Mouse (Mus musculus): Measurements from ENCODE around the gene Lamb3.

Lamb3 gene

GRCm38 (mm10) chr1:193382435-193382834 is 174.9 kb downstream of the Lamb3 start:
- DNase-seq (ENCODE audit: inconsistent ontology term), result no peak

DNA sequence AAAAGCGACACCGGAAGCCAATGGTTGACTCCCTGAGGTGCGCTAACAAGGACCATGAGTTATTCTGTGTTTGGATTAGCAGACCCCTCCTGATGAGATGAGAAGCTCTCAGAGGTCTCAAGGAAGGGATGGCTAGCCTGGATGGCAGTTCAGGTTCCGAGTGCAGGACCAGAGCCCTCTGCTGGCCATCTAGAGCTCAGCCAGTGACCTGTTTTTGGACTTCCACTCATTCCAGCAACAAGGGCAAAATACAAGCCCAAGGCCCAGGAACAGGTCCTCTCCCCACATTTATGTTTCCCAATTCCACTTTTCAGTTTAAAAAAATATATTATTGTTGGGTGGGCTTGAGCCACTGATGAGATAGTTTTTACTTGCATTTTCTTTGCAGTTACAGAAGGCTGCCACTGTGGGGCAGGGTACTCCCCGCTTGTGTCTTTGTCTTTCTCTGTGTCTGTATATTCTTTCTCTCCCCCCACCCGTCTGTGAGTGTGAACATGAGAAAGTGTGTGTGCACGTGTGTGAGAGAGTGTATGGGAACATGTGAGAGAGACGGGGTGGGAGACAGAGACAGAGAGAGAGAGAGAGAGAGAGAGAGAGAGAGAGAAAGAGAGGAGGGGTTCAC is 175.5 kb downstream of the Lamb3 start:
- no peak for DNase-seq (ENCODE audit: inconsistent ontology term)

- DNase-seq (ENCODE audit: inconsistent ontology term), result peak; percentile 78
Measured at GRCm38 (mm10) chr1:193386136-193386535, 178.6 kb downstream of the Lamb3 start.

DNA sequence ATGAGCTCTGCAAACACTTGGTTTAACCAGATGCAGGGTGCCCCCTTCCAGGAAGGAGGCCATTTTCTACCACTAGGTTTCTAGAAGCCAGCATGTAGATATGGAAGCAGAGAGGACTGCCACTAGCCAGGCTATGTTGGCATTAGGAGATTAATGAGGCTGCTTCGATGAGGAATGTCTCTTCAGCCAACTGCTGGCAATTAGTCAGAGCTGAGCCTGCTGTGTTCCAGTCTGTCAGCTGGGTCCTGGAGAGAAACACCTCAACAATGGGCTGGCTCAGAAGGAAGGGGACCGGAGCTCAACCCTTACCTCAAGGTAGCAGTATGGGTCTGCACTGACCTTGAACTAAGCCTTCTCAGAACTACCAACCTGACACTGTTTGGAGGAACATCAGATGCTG is 179.7 kb downstream of the Lamb3 start:
- peak; percentile 67 for DNase-seq (ENCODE audit: inconsistent ontology term)

DNA sequence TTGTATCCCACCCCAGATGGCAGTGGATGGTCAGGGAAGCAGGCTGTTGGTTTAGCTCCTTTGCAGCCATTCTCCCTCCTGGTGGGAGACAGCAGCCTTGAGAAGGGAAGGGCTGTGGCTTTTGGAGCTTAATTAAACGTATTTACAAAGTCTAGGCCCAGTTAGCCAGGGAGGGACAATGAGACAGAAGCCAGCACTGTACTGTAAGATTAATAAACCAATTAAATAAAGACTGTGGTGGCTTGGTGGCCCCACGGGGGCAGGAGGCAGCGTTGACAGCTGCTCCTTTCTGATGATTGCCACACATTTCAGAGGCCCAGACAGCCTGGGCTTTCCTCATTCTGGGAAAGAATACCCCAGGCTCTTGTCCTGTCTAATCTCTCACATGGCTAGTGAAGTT is 182.0 kb downstream of the Lamb3 start:
- peak; percentile 80 for DNase-seq (ENCODE audit: inconsistent ontology term)

- DNase-seq (ENCODE audit: inconsistent ontology term), result peak; percentile 61
Measured at GRCm38 (mm10) chr1:193390004-193390403, 182.5 kb downstream of the Lamb3 start.

GRCm38 (mm10) chr1:193392266-193392665 is 184.8 kb downstream of the Lamb3 start:
- no peak for DNase-seq (ENCODE audit: inconsistent ontology term)

Measured in Muller cell, postnatal 12 days (primary cell).